Mouse (Mus musculus): ENCODE results near the gene Ina. TPM values are rescaled to one million over a fixed set of nuclear protein-coding genes. Genes with fewer than 3 reads are reported as not detected.

Gene Ina
- polyA plus RNA-seq, 1 experiment, result 0.35 TPM

DNA sequence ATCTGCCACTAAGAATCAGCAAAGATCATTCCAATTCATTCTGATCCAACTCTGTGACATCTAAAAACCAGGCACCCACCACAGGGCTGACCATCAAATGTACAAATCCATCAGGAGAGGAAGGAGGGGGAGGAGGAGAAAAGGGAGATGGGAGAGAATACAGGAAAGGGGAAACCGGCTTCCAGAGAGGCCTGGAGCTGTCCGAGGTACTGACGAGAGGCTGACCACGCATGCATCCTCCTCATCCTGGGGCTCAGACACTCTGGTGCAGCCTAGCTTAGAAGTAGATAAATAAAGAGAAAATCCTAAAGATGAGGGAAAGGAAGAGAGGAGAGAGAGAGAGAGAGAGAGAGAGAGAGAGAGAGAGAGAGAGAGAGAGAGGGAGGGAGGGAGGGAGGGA is 8.2 kb upstream of the Ina start:
- Histone ChIP-seq H3K4me1 (ENCODE audit: control insufficient read depth, insufficient read depth, low read length) (no peaks in the 10 kb centered on the region), H3K4me3 (ENCODE audit: control insufficient read depth, low read depth, low read length) (no peak overlapping the region), H3K27me3 (ENCODE audit: control insufficient read depth, insufficient read depth, low read length) (no peaks in the 10 kb centered on the region), H3K36me3 (ENCODE audit: control insufficient read depth, insufficient read depth, low read length) (no peaks in the 10 kb centered on the region), H3K27ac (ENCODE audit: control insufficient read depth, insufficient read depth, low read depth, low read length) (no peak overlapping the region)
- no peak for TF ChIP-seq CTCF (IDR thresholded peaks at IDR 0.05; ENCODE audit: control insufficient read depth, insufficient read depth, insufficient replicate concordance, low read depth, low read length)
- TF ChIP-seq POLR2A (IDR thresholded peaks at IDR 0.05; ENCODE audit: control insufficient read depth, low read depth, low read length), result no peak

DNA sequence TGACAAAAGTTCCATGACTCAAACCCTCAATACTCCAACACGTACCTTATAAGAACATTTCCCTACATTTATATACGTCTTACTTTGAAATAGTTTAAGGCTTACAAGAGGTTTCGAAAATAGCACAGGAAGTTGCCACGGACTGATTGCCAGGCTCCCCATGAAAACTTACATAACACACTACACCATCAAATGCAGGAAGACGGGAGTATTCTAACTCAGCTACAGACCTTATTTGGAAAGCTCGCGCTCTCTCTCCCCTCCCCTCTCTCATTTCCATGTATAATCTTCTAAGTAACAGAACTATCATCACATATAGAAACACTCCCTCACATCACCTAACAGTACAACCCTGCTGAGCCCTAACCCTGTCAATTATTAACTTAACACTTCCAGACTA is 5.1 kb upstream of the Ina start:
- no peaks in the 10 kb centered on the region for H3K36me3 ChIP-seq (ENCODE audit: control insufficient read depth, insufficient read depth, low read length)
- TF ChIP-seq POLR2A (IDR thresholded peaks at IDR 0.05; ENCODE audit: control insufficient read depth, low read depth, low read length) (no peak), CTCF (IDR thresholded peaks at IDR 0.05; ENCODE audit: control insufficient read depth, insufficient read depth, insufficient replicate concordance, low read depth, low read length) (no peak)
- no peak overlapping the region for H3K27ac ChIP-seq (ENCODE audit: control insufficient read depth, insufficient read depth, low read depth, low read length)
- H3K4me1 ChIP-seq (ENCODE audit: control insufficient read depth, insufficient read depth, low read length), result peaks cover 6% of the 10 kb centered on the region; the same call in 1 of the 2 replicates
- H3K4me3 ChIP-seq (ENCODE audit: control insufficient read depth, low read depth, low read length), result no peak overlapping the region
- H3K27me3 ChIP-seq (ENCODE audit: control insufficient read depth, insufficient read depth, low read length), result no peaks in the 10 kb centered on the region; the same call in 1 of the 2 replicates

DNA sequence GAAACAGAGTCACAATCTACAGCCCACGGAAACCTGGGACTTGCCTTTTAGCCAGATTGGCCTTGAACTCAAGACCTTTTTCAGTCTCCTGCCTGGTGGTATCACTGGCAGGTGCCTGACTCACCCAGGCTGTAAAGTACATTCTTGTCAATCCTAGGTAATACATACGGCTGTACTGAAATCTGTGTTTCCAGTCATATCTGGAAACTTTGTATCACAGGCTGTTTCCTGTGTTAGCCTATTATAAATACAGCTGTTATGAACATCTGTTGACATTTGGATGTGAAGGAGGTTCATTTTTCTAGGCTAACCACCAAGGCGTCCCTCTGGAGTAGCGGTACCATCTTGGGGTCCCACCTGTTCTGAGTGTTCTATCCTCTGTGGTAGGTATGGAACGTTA is 4.6 kb upstream of the Ina start:
- peaks cover 8% of the 10 kb centered on the region; the same call in 1 of the 2 replicates for H3K4me1 ChIP-seq (ENCODE audit: control insufficient read depth, insufficient read depth, low read length)
- H3K36me3 ChIP-seq (ENCODE audit: control insufficient read depth, insufficient read depth, low read length), result no peaks in the 10 kb centered on the region
- TF ChIP-seq POLR2A (IDR thresholded peaks at IDR 0.05; ENCODE audit: control insufficient read depth, low read depth, low read length) (no peak), CTCF (IDR thresholded peaks at IDR 0.05; ENCODE audit: control insufficient read depth, insufficient read depth, insufficient replicate concordance, low read depth, low read length) (no peak)
- no peak overlapping the region for H3K4me3 ChIP-seq (ENCODE audit: control insufficient read depth, low read depth, low read length)
- H3K27ac ChIP-seq (ENCODE audit: control insufficient read depth, insufficient read depth, low read depth, low read length), result no peak overlapping the region
- no peaks in the 10 kb centered on the region; the same call in 1 of the 2 replicates for H3K27me3 ChIP-seq (ENCODE audit: control insufficient read depth, insufficient read depth, low read length)

DNA sequence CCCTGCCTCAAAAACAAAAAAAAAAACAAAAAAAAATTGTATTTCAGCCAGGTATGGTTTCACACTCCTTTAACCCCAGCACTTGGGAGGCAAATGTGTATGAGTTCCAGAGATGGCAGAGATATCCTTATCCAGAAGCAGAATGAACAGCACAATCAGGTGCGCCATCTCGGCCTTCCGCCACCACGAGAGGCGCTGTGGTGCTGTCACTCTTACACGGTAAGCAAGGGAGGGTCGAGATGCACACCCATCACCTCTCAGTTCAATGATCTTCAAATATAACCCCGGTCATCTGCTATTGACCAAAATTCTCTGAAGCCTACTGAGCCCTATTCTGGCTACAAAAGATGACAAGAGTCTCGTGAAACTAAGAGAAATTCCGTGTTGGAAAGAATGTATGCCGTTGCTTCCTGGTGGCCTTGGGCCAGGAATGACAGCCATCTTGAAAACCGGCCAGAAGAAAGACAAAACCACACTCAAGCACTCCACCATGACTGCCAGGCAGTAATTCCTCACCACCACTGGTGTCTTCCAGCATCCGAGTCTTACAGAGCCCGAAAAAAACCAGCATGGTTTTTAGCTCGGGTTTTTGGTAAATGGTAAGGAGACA is 1.9 kb upstream of the Ina start:
- Histone ChIP-seq H3K27me3 (ENCODE audit: control insufficient read depth, insufficient read depth, low read length) (no peaks in the 10 kb centered on the region; the same call in 1 of the 2 replicates), H3K4me1 (ENCODE audit: control insufficient read depth, insufficient read depth, low read length) (peaks cover 16% of the 10 kb centered on the region), H3K36me3 (ENCODE audit: control insufficient read depth, insufficient read depth, low read length) (no peaks in the 10 kb centered on the region), H3K27ac (ENCODE audit: control insufficient read depth, insufficient read depth, low read depth, low read length) (no peak overlapping the region), H3K4me3 (ENCODE audit: control insufficient read depth, low read depth, low read length) (no peak overlapping the region)
- no peak for TF ChIP-seq CTCF (IDR thresholded peaks at IDR 0.05; ENCODE audit: control insufficient read depth, insufficient read depth, insufficient replicate concordance, low read depth, low read length)

DNA sequence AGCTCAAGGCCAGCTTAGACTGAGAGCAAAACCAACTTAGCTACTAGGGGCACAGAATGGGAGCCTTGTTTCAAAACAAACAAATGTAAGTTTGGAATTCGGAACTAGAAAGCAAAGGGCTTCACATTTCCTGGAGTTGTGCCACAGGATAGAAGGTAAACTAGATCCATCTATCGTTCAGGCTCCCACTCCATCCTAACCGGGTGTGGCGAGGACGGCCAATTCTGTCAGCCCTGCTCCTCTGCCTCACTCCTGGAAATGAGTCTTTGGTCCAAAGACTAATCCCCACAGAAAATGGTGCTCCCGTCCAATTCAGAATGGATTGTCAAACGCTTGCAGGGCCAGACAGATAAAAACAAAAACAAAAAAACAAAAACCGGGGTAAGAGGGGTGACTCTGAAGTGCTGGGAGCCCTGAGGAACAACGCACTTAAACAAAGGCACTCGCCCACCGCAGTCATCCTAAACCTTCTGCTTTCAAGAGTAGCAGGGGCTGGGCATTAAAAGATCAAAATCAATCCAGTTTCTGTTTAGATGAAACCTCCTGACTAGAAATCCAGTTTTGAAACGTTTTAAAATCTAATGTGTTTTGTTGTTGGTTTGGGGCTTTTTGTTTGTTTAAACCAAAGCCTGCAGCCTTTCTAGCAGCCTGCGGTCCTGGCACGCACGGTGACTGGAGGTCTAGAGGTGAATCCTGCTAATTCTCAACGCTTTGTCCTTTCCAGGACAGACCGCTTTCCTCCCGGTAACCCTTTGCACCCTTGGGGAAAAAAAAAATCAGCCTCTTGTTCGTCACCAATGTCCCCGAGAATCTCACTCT is 949 bp upstream of the Ina start:
- no peaks in the 10 kb centered on the region for H3K36me3 ChIP-seq (ENCODE audit: control insufficient read depth, insufficient read depth, low read length)
- H3K4me3 ChIP-seq (ENCODE audit: control insufficient read depth, low read depth, low read length), result no peak overlapping the region
- H3K27me3 ChIP-seq (ENCODE audit: control insufficient read depth, insufficient read depth, low read length), result no peaks in the 10 kb centered on the region; the same call in 1 of the 2 replicates
- peaks cover 16% of the 10 kb centered on the region for H3K4me1 ChIP-seq (ENCODE audit: control insufficient read depth, insufficient read depth, low read length)
- H3K27ac ChIP-seq (ENCODE audit: control insufficient read depth, insufficient read depth, low read depth, low read length), result no peak overlapping the region
- TF ChIP-seq POLR2A (IDR thresholded peaks at IDR 0.05; ENCODE audit: control insufficient read depth, low read depth, low read length) (no peak), CTCF (IDR thresholded peaks at IDR 0.05; ENCODE audit: control insufficient read depth, insufficient read depth, insufficient replicate concordance, low read depth, low read length) (no peak)

DNA sequence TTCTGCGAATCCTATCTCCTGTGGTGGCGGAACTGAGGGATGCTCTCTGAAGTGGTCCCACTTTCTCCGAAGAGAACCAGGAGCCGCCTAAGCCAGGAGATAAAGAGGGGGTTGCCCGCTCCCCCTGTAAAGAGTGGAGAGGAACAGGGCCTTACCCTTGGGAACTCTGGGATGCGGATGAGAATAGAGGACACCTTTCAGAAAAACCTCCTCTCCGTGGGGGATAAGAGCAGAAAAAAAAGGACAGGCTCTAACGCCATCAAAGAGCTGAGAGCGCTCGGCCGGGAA is 395 bp upstream of the Ina start:
- H3K27ac ChIP-seq (ENCODE audit: control insufficient read depth, insufficient read depth, low read depth, low read length), result no peak overlapping the region
- TF ChIP-seq POLR2A (IDR thresholded peaks at IDR 0.05; ENCODE audit: control insufficient read depth, low read depth, low read length) (no peak), CTCF (IDR thresholded peaks at IDR 0.05; ENCODE audit: control insufficient read depth, insufficient read depth, insufficient replicate concordance, low read depth, low read length) (no peak)
- H3K36me3 ChIP-seq (ENCODE audit: control insufficient read depth, insufficient read depth, low read length), result no peaks in the 10 kb centered on the region
- peaks cover 16% of the 10 kb centered on the region for H3K4me1 ChIP-seq (ENCODE audit: control insufficient read depth, insufficient read depth, low read length)
- H3K4me3 ChIP-seq (ENCODE audit: control insufficient read depth, low read depth, low read length), result peak overlapping the region; percentile 39; the same call in 1 of the 2 replicates
- no peaks in the 10 kb centered on the region; the same call in 1 of the 2 replicates for H3K27me3 ChIP-seq (ENCODE audit: control insufficient read depth, insufficient read depth, low read length)

DNA sequence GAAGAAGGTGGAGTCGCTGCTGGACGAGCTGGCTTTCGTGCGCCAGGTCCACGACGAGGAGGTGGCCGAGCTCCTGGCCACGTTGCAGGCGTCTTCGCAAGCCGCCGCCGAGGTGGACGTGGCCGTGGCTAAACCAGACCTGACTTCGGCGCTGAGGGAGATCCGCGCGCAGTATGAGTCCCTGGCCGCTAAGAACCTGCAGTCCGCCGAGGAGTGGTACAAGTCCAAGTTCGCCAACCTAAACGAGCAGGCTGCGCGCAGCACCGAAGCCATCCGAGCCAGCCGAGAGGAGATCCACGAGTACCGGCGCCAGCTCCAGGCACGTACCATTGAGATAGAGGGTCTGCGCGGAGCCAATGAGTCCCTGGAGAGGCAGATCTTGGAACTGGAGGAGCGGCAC is 898 bp downstream of the Ina start:
- H3K27ac ChIP-seq (ENCODE audit: control insufficient read depth, insufficient read depth, low read depth, low read length), result no peak overlapping the region
- H3K4me1 ChIP-seq (ENCODE audit: control insufficient read depth, insufficient read depth, low read length), result peaks cover 16% of the 10 kb centered on the region
- no peaks in the 10 kb centered on the region; the same call in 1 of the 2 replicates for H3K27me3 ChIP-seq (ENCODE audit: control insufficient read depth, insufficient read depth, low read length)
- peak overlapping the region; percentile 77 for H3K4me3 ChIP-seq (ENCODE audit: control insufficient read depth, low read depth, low read length)
- no peaks in the 10 kb centered on the region for H3K36me3 ChIP-seq (ENCODE audit: control insufficient read depth, insufficient read depth, low read length)
- no peak for TF ChIP-seq POLR2A (IDR thresholded peaks at IDR 0.05; ENCODE audit: control insufficient read depth, low read depth, low read length)
- TF ChIP-seq CTCF (IDR thresholded peaks at IDR 0.05; ENCODE audit: control insufficient read depth, insufficient read depth, insufficient replicate concordance, low read depth, low read length), result no peak
